Mouse (Mus musculus): Measurements from ENCODE around the gene Mrpl52.

Mrpl52 gene

DNA sequence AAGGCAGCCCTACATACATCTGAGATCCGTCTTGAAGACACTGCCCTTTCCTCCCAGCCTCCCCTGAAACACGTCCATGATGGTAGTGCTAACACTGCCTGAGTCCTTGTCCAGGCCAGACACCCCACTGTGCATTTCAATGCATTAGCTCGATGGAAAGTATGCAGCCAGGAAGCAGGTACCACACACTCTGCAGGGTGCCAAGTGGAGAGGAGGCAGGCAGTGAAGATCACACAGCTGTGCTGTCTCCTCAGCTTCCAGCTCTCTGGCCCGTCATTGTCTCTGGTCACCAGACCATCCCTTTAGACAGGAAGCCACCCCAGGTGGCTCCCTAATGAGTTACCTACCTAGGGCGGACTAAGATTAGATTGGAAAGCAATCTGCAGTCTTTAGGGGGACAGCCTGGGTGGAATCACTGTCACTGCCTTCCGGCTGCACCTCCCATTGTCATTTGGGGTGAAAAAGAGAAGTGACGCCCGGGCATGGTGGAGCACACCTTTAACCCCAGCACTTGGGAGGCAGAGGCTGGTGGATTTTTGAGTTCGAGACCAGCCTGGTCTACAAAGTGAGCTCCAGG, 14.6 kb upstream of the Mrpl52 start:
- DNase-seq (ENCODE audit: low spot score in 2 of 2) = no peak

DNA sequence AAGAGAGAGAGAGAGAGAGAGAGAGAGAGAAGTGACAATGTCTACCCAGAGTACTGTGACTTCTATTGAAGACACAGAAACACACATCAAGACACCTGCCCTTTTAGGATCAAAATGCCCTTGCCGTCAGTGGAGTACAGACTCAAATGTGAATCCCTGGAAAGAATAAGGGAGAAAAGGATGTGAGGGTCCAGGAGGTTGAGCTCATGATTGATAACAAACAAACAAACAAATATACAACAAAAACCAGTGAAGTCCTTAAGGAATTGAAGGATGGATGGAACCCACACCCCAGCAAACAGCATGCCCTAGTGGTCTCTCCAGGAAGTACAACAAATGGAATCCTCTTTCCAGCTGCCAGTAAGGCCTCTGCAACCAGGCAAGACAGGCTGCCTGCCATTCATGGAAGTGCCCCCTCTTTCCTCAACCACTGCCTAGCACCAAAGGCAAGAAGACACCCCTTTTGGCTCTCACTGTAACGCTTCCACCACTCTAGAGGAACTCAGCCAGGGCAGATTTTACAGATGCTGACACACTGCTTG, 14.0 kb upstream of the Mrpl52 start:
- peak in 1 of 2 experiments; percentile 54 for DNase-seq (ENCODE audit: low spot score in 2 of 2)

DNA sequence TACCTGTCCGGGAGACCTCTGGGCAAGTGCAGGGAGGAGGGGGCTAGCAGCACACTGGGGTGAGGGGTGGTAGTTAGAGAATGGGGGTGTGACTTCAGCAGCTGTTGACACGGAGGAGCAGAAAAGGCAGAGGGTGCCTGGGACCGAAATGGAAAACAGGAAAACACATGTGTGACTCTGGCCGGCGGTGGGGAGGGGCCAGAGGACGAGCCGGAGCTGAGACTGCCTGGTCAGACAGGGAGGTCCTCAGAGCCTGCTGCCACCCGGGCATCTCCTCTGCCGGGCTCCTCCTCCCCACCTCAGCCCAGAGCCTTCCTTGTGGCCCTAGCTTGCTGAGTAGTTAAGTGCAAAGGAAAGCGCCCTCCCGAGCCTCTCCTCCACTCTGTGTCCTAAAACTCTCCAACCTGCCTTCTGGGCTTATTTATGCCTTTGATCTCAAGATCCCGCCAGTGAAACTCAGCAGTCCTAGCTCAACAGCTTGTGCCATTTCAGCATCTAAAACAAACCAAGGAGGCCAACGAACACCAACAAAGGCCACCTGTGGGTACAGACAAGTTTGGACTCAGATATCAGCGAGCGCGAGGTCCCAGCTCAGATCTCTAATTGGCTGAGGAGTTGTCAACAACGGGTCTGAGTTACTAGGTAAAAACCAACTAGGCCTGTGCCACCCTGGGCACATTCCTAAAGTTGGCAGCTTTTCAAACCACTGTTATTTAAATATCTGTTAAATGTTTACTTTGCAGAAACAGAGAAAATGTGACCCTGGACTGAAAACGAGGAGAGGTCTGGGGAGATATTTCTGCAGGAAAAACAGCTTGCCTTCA, 12.6 kb upstream of the Mrpl52 start:
- no peak for DNase-seq (ENCODE audit: low spot score in 2 of 2)

DNA sequence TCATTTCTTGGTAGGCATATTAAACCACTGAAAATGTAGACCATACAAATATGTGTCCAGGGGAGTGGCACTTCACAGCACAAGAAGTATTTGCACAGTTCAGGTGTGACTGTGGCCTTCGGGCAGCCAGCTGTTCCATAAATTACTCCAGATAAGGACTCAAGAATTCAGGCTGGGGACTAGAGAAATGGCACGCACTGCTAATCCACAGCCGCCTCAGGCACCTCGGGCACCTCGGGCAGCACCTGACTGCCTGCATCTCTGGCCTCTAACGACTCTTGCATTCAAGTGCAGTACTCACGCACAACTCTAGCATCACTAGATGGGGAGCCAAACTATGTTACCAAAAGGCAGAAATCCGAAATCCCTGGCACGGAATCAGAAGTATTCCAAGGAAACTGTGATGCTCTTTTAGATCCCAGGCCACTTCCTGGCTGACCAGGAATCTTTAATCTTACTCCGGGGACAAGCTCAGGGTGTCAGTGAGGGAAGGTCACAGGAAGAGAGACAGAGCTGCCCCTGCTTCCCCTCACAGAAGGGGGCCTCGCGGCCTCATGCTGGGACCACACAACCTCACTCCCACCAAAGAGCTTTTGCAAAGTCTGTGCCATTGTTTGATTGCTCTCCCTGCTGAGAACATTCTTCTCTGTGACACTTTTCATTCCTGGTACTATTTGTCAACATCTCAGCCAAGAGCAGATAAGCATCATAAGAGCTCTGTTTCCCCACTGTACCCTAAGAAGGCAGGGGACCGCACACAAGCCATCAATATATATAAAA, 11.3 kb upstream of the Mrpl52 start:
- DNase-seq (ENCODE audit: low spot score in 2 of 2) = no peak

DNA sequence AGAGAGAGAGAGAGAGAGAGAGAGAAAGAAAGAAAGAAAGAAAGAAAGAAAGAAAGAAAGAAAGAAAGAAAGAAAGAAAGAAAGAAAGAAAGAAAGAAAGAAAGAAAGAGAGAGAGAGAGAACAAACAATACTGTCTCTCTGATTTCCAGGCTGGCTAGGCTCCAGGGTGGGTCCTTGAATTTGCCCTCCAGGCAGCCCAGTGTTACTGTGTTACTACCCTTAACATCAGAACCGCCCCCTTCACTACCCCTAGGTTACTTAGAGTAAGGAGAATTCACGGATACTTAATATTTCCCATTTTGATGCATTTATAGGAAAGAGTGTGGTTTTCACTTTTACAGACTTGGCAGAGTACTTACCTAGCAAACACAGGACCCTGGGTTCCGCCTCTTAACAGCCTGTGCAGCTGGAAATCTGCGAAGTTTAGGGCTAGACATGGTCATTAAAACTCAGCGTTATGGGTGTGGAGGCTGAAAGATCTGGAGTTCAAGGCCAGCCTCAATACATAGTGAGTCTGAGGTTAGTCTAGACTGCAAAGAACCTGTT, 10.4 kb upstream of the Mrpl52 start:
- no peak for DNase-seq (ENCODE audit: low spot score in 2 of 2)

DNA sequence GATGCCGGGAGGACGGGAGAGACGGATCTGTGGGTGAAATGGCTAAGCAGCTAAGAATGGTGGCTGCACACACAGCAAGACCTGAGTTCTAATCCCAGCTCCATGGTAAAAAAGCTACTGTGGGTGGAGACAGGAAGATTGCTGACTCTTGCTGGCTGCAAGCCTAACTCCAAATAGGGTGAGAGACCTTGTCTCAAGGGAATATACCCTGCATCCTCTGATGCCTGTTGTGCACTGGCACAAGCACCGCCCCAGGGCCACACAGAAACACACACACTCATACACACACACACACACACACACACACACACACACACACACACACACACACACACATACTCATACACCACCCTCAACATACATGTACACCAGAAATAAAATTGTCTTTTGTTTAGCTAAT, 9.9 kb upstream of the Mrpl52 start:
- DNase-seq (ENCODE audit: low spot score in 2 of 2) = no peak

DNA sequence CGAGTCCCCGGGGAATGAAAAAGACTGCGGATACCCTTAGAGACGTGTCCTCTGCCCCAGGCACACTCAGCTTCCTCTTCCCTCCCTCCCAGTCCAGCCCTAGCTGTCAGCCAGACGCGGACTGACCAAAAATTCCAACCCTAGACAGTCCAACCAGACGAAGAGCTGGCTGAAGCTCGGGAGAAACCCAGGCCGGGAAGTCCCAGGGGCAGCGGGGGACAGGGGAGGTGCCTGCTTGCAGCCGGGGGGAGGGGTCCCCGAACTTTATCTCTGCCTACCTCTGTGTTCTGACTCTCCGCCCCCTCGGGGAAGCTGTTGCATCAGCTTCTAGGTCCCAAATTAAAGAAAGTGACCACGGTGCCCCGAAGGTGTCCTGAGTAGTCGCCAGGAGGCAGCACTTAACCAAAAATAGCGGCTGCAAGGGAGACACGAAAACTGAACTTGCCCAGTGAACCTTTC, 9.1 kb upstream of the Mrpl52 start, which contains the start of gene Slc7a7:
Slc7a7 (minus strand) TSS at position 158 of the 459 bp plus-strand sequence.
- no peak for DNase-seq (ENCODE audit: low spot score in 2 of 2)

DNA sequence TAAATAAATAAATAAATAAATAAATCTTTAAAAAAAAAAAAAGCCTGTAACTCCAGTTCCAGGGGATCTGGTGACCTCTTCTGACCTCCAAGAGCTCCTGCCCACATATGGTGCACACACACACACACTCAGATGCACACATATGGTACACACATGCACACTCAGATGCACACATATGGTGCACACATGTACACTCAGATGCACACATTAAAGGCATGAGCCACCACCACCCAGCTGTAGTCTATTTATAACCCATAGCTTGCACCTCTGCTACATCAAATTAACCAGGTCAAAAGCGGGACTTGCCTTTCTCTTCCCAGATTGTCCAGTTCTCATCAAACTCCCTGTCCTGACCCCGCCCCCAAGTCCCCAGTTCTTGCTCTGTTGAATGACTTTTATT, 5.7 kb upstream of the Mrpl52 start:
- DNase-seq (ENCODE audit: low spot score in 2 of 2) = no peak

DNA sequence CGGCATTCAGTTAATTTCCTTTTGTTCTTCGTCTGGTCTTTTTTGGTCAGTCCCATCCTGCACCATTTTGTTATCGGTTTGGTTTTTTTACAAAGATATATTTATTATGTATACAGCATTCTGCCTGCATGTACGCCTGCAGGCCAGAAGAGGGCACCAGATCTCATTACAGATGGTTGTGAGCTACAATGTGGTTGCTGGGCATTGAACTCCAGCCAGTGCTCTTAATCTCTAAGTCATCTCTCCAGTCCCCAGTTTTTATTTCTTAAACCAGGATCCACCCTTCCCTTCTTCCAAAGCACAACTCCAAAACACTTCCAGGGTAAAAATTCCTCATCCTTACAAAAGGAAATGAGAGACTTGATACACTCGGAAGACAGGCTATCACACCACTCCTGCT, 3.3 kb upstream of the Mrpl52 start:
- no peak for DNase-seq (ENCODE audit: low spot score in 2 of 2)

DNA sequence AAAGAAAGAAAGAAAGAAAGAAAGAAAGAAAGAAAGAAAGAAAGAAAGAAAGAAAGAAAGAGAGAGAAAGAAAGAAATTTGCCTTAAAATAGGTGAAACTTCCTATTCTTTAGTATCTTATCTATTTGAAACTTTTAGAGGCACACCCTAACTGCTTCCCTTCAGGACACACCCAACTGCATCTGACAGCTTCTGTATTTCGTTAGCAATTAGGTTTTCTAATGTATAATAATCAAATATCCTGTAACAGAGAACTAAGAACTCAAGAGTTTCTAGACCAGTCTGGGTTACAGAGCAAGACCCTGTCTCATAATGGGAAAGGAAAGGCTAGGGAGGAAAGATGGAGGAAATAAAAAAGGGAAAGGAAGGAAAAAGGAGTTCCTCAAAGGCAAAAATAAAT, 2.1 kb upstream of the Mrpl52 start:
- DNase-seq (ENCODE audit: low spot score in 2 of 2) = no peak

DNA sequence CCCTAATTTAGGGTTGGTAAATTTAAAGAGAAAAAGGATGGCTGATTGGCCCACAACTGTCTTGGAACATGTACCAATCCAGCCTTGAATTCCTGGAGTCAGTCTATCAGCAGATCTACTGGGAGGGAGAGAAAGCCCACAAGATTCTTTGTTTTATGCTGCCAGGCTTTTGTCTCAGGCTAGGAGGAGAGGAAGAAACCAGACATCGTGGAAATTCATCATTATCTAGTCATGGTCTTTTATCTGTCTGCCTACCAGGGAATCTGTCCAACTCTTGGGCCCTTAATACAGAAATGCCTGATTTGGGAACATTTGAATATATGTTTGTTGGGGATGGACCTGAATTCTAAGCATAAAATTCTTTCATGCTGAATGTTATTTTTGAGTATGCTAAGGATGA, 1.2 kb upstream of the Mrpl52 start:
- no peak for DNase-seq (ENCODE audit: low spot score in 2 of 2)

DNA sequence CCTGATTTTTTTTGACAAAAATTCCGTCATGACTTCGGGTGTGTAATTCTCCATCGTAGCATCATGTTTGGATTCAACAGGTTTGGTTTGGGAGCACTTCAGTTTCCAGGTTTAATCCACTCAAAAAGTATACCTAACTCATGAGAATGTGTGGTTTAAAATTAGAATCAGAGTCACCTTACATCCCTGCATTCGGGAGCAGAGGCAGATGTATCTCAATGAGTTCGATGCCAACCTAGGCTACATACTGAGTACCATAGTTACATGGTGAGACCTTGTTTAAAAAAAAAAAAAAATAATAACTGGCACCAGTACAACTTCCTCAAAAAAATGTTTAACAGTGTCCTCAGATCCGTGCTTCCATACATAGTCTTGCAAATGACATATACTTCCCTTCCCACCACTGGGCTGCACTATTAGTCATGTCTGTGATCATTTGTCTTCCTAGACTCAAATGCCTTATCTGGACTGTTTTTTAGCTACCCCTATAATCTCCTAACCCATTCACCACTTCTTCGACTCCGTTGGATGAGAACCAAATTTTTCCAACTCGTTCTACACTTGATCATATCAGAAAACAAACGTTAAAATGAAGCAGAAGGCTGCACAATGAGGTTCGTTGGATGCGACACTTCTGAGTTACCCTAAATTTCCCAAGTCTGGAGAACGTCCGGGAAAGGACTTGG, 563 bp upstream of the Mrpl52 start:
- DNase-seq (ENCODE audit: low spot score in 2 of 2) = no peak

DNA sequence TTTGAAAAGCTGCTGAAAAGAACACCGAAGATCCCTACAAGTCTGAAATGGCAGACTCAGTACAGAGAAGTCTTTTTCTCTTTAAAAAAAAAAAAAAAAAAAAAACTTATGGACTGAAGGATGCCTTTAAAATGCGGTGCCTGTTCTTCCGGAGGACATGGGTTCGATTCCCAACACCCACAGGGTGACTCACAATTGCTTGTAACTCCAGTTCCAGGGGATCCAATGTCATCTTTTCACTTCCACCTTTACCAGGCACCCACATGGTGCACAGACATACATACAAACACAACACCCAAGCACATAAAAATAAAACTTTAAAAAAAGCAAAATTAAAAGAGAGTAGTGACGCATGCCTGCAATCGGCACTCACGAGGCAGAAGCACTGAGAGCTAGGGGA, 987 bp downstream of the Mrpl52 start:
- no peak for DNase-seq (ENCODE audit: low spot score in 2 of 2)

DNA sequence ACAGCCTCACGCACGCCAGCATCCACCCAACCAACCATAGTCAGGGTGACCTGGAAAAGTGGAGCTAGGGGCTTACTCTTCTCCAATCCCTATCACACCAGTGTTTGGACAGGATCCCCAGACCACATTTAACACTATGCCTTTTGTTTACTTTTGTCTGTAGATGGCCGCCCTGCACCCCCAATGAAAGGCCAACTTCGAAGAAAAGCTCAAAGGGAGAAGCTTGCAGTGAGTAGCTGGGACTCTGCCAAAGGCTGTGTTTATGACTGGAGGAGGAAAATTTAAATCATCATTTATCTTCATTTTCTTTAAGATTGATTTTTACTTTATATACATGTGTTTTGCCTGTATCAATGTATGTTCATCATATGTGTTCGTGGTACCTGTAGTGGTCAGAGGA, 1.7 kb downstream of the Mrpl52 start:
- DNase-seq (ENCODE audit: low spot score in 2 of 2) = no peak

DNA sequence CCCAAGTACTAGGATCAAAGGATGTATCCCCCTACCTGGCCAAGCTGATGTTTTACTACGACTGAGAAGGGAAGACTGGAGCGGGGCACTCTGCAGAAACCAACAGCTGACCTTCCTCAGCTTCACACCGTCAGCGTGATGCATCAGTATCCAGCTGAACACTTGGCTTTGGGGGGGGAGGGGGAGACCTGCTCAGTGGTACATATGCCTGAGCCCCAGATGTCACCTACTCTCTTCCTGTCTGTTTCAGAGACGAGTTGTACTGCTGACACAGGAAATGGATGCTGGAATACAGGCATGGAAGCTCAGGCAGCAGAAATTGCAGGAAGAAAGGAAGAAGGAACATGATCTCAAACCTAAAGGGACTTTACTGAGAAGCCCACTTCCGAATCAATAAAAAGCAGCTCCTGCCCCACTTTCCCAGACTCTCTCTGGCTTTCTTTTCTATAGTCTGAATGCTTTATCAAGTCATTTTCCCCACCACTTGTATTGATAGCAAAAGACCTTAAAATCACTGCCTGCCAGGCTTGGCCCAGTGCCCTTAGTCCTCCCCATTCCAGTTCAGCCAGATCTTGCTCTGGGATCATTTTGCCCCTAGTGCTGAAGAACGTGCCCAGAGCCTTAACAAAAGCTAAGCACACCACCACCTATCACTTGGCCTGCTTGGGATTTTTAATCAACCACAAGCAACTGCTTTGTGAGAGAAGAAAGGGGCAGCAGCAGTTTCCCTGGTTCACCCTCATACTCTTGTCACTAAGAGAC, 2.8 kb downstream of the Mrpl52 start:
- no peak for DNase-seq (ENCODE audit: low spot score in 2 of 2)

DNA sequence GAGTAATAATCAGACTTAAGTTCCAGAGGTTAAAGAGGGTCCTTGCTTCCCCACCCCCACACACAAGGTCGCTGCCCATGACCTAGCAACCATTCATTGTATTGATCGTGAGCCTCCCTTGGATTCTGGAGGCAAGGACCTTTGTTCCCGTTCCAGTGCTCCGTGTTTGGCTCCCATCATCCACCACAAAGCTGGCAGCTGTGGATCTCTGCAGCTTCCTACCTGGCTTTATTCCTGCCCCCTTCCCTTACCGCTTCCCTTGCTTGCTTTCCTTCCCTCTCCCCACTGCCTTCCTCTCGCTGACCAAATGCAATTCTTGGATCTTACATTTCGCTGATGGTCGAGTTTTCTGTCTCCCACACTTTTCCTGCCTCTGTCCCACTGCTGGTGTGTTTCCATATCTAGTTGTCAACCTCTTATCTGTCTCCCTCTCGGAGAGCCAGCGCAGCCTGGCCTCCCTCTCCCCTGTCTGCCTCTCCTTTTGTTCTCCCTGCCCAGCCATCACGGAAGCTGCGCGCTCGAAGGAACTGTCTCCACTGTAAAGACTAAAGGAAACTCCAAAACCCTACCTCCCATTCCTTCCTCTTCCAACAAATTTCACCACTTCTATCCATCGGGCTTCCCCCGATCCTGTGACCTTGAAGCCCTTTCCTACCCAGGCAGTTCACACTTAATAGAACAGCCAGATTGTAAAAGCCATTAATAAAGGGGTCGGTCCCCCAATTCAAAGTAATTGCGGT, 3.9 kb downstream of the Mrpl52 start:
- peak in 1 of 2 experiments; percentile 23 for DNase-seq (ENCODE audit: low spot score in 2 of 2)

DNA sequence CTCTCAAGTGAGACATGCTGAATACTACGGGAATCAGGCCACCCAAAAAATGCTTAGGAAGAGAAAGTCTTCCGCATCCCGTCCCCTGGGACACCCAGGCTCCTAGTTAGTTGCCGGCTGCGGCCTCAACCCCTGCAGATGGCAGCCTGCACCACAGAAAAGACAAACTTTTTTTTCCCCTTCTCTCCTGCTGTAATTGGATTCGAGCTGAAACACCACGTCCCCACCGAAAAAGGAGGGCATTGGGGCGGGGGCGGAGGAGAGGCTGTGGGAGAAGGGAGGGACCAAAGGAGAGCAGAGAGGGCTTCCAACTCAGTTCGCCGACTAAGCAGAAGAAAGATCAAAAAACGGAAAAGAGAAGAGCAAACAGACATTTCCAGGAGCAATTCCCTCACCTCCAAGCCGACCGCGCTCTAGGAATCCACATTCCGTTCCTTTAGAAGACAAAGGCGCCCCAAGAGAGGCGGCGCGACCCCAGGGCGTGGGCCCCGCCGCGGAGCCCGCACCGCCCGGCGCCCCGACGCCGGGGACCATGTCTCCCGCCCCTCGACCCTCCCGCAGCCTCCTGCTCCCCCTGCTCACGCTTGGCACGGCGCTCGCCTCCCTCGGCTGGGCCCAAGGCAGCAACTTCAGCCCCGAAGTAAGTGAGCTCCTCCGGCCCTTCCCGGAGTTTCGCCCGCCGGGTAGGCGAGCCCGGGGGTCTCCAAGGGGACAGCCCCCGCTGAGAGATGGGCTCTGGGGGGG, 4.8 kb downstream of the Mrpl52 start, which contains the start of gene Mmp14:
Mmp14 (plus strand) TSS at position 279 of the 744 bp plus-strand sequence.
- peak in 1 of 2 experiments; percentile 57 for DNase-seq (ENCODE audit: low spot score in 2 of 2)

DNA sequence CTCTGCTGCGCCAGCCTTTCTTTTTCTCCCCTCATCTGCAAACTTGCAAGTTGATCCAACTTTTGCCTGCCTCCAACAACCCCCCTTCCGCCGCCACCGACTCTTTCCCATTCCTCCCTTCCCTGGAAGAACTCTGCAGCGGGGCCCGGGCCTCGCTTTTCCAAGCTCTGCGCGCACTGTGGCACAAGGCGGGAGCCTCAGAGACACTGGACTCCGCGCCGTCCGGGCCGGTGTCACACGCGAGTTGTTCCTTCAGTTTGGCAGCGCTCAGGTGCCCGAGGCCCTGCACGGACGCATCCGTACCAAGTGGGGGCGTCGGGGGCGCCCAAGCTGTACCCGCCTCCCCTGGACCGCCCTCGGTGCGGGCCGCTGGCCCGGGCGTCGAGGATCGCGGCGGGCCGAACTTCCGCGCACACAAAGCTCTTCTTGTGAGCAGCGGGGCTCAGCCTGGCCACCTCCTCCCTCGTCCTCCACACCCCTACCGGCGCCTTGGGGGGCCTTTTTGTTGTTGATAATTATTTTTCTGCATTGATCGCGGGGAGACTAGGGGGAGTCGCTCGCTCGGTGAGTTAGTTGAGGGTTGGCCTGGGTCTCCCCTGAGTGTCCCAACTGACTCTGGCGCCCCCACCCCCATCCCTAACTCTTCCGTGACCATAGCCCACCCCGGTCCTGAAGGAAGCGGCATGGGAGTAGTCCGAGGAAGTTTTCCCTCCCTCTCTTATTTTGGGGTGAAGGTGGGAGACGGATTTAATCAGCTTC, 5.5 kb downstream of the Mrpl52 start:
- peak in 1 of 2 experiments; percentile 43 for DNase-seq (ENCODE audit: low spot score in 2 of 2)

Measured in cerebellum, postnatal 4 days (tissue).